Mouse (Mus musculus): ENCODE measurements at regions not wholly inside any gene's neighbourhood (a gene's known extent, or its start where the extent isn't known, plus 50 kb on each side); places are given as distances from the start of the nearest gene placed in this dataset.

GRCm38 (mm10) chr13:5740805-5741204, 120.5 kb upstream of the Klf6 start:
- ATAC-seq (replicated peaks; ENCODE audit: insufficient number of reproducible peaks, low FRiP score, low TSS enrichment, low read depth): no peak
- 81% methylated on average over 1 of the region's 1 CpGs for WGBS
- DNase-seq (ENCODE audit: low spot score): no peak
- no peak overlapping the region for H3K9ac ChIP-seq (replicated peaks; ENCODE audit: low read length)
- no peaks in the 10 kb centered on the region for H3K36me3 ChIP-seq (replicated peaks; ENCODE audit: control insufficient read depth, insufficient read depth, low read depth, low read length)
- no peak overlapping the region for H3K27ac ChIP-seq (replicated peaks; ENCODE audit: low read depth, low read length)
- H3K4me1 ChIP-seq (ENCODE audit: control insufficient read depth, insufficient read depth, low read length): no peaks in the 10 kb centered on the region
- no peak overlapping the region for H3K4me2 ChIP-seq (ENCODE audit: low read depth, low read length)
- H3K4me3 ChIP-seq (ENCODE audit: low read depth, low read length): no peak overlapping the region
- H3K27me3 ChIP-seq (ENCODE audit: control insufficient read depth, insufficient read depth, low read length): no peaks in the 10 kb centered on the region
- H3K9me3 ChIP-seq (replicated peaks; ENCODE audit: control insufficient read depth, low read length): no peaks in the 10 kb centered on the region

GRCm38 (mm10) chr13:5744949-5745348, 116.3 kb upstream of the Klf6 start:
- 91% methylated on average over 6 of the region's 6 CpGs for WGBS

GRCm38 (mm10) chr13:5757176-5757575, 104.1 kb upstream of the Klf6 start:
- Histone ChIP-seq H3K27ac (replicated peaks; ENCODE audit: low read depth, low read length) (no peak overlapping the region), H3K4me2 (ENCODE audit: low read depth, low read length) (no peak overlapping the region), H3K36me3 (replicated peaks; ENCODE audit: control insufficient read depth, insufficient read depth, low read depth, low read length) (no peaks in the 10 kb centered on the region), H3K4me3 (ENCODE audit: low read depth, low read length) (no peak overlapping the region), H3K27me3 (ENCODE audit: control insufficient read depth, insufficient read depth, low read length) (no peaks in the 10 kb centered on the region), H3K9ac (replicated peaks; ENCODE audit: low read length) (no peak overlapping the region), H3K9me3 (replicated peaks; ENCODE audit: control insufficient read depth, low read length) (no peaks in the 10 kb centered on the region), H3K4me1 (ENCODE audit: control insufficient read depth, insufficient read depth, low read length) (no peaks in the 10 kb centered on the region)
- 90% methylated on average over 3 of the region's 3 CpGs for WGBS
- ATAC-seq (replicated peaks; ENCODE audit: insufficient number of reproducible peaks, low FRiP score, low TSS enrichment, low read depth) (no peak), DNase-seq (ENCODE audit: low spot score) (no peak)

More at GRCm38 (mm10) chr13:5744949-5745348, 116.3 kb upstream of the Klf6 start:
- Histone ChIP-seq H3K27me3 (ENCODE audit: control insufficient read depth, insufficient read depth, low read length) (no peaks in the 10 kb centered on the region), H3K4me2 (ENCODE audit: low read depth, low read length) (no peak overlapping the region), H3K36me3 (replicated peaks; ENCODE audit: control insufficient read depth, insufficient read depth, low read depth, low read length) (no peaks in the 10 kb centered on the region), H3K9me3 (replicated peaks; ENCODE audit: control insufficient read depth, low read length) (no peaks in the 10 kb centered on the region), H3K4me1 (ENCODE audit: control insufficient read depth, insufficient read depth, low read length) (no peaks in the 10 kb centered on the region), H3K27ac (replicated peaks; ENCODE audit: low read depth, low read length) (no peak overlapping the region), H3K4me3 (ENCODE audit: low read depth, low read length) (no peak overlapping the region), H3K9ac (replicated peaks; ENCODE audit: low read length) (no peak overlapping the region)
- no peak for DNase-seq (ENCODE audit: low spot score)
- ATAC-seq (replicated peaks; ENCODE audit: insufficient number of reproducible peaks, low FRiP score, low TSS enrichment, low read depth): no peak

GRCm38 (mm10) chr13:5757963-5758362, 103.3 kb upstream of the Klf6 start:
- ATAC-seq (replicated peaks; ENCODE audit: insufficient number of reproducible peaks, low FRiP score, low TSS enrichment, low read depth) (no peak), DNase-seq (ENCODE audit: low spot score) (no peak)
- no peaks in the 10 kb centered on the region for H3K4me1 ChIP-seq (ENCODE audit: control insufficient read depth, insufficient read depth, low read length)
- 77% methylated on average over 1 of the region's 1 CpGs for WGBS
- H3K36me3 ChIP-seq (replicated peaks; ENCODE audit: control insufficient read depth, insufficient read depth, low read depth, low read length): no peaks in the 10 kb centered on the region
- no peak overlapping the region for H3K4me2 ChIP-seq (ENCODE audit: low read depth, low read length)
- H3K9me3 ChIP-seq (replicated peaks; ENCODE audit: control insufficient read depth, low read length): no peaks in the 10 kb centered on the region
- H3K4me3 ChIP-seq (ENCODE audit: low read depth, low read length): no peak overlapping the region
- no peak overlapping the region for H3K27ac ChIP-seq (replicated peaks; ENCODE audit: low read depth, low read length)
- no peaks in the 10 kb centered on the region for H3K27me3 ChIP-seq (ENCODE audit: control insufficient read depth, insufficient read depth, low read length)
- no peak overlapping the region for H3K9ac ChIP-seq (replicated peaks; ENCODE audit: low read length)

- Histone ChIP-seq H3K4me2 (ENCODE audit: low read depth, low read length) (no peak overlapping the region), H3K9me3 (replicated peaks; ENCODE audit: control insufficient read depth, low read length) (no peaks in the 10 kb centered on the region), H3K4me1 (ENCODE audit: control insufficient read depth, insufficient read depth, low read length) (no peaks in the 10 kb centered on the region), H3K27ac (replicated peaks; ENCODE audit: low read depth, low read length) (no peak overlapping the region), H3K36me3 (replicated peaks; ENCODE audit: control insufficient read depth, insufficient read depth, low read depth, low read length) (no peaks in the 10 kb centered on the region), H3K4me3 (ENCODE audit: low read depth, low read length) (no peak overlapping the region), H3K9ac (replicated peaks; ENCODE audit: low read length) (no peak overlapping the region), H3K27me3 (ENCODE audit: control insufficient read depth, insufficient read depth, low read length) (no peaks in the 10 kb centered on the region)
- ATAC-seq (replicated peaks; ENCODE audit: insufficient number of reproducible peaks, low FRiP score, low TSS enrichment, low read depth) (no peak), DNase-seq (ENCODE audit: low spot score) (no peak)
Measured at GRCm38 (mm10) chr13:5760030-5760429, 101.3 kb upstream of the Klf6 start.

GRCm38 (mm10) chr13:5766394-5766793, 94.9 kb upstream of the Klf6 start:
- no peak for ATAC-seq (replicated peaks; ENCODE audit: insufficient number of reproducible peaks, low FRiP score, low TSS enrichment, low read depth)
- 81% methylated on average over 6 of the region's 6 CpGs for WGBS

GRCm38 (mm10) chr13:5767202-5767601, 94.1 kb upstream of the Klf6 start:
- WGBS: 95% methylated on average over 1 of the region's 1 CpGs
- DNase-seq (ENCODE audit: low spot score) (no peak), ATAC-seq (replicated peaks; ENCODE audit: insufficient number of reproducible peaks, low FRiP score, low TSS enrichment, low read depth) (no peak)
- Histone ChIP-seq H3K9ac (replicated peaks; ENCODE audit: low read length) (no peak overlapping the region), H3K4me3 (ENCODE audit: low read depth, low read length) (no peak overlapping the region), H3K9me3 (replicated peaks; ENCODE audit: control insufficient read depth, low read length) (no peaks in the 10 kb centered on the region), H3K4me2 (ENCODE audit: low read depth, low read length) (no peak overlapping the region), H3K4me1 (ENCODE audit: control insufficient read depth, insufficient read depth, low read length) (no peaks in the 10 kb centered on the region), H3K27ac (replicated peaks; ENCODE audit: low read depth, low read length) (no peak overlapping the region), H3K36me3 (replicated peaks; ENCODE audit: control insufficient read depth, insufficient read depth, low read depth, low read length) (no peaks in the 10 kb centered on the region), H3K27me3 (ENCODE audit: control insufficient read depth, insufficient read depth, low read length) (no peaks in the 10 kb centered on the region)

More at GRCm38 (mm10) chr13:5766394-5766793, 94.9 kb upstream of the Klf6 start:
- Histone ChIP-seq H3K4me3 (ENCODE audit: low read depth, low read length) (no peak overlapping the region), H3K27ac (replicated peaks; ENCODE audit: low read depth, low read length) (no peak overlapping the region), H3K27me3 (ENCODE audit: control insufficient read depth, insufficient read depth, low read length) (no peaks in the 10 kb centered on the region), H3K9me3 (replicated peaks; ENCODE audit: control insufficient read depth, low read length) (no peaks in the 10 kb centered on the region), H3K36me3 (replicated peaks; ENCODE audit: control insufficient read depth, insufficient read depth, low read depth, low read length) (no peaks in the 10 kb centered on the region), H3K4me2 (ENCODE audit: low read depth, low read length) (no peak overlapping the region), H3K9ac (replicated peaks; ENCODE audit: low read length) (no peak overlapping the region), H3K4me1 (ENCODE audit: control insufficient read depth, insufficient read depth, low read length) (no peaks in the 10 kb centered on the region)
- DNase-seq (ENCODE audit: low spot score): no peak

GRCm38 (mm10) chr13:5768699-5769098, 92.6 kb upstream of the Klf6 start:
- no peak overlapping the region for H3K4me2 ChIP-seq (ENCODE audit: low read depth, low read length)
- 88% methylated on average over 2 of the region's 2 CpGs for WGBS
- H3K4me3 ChIP-seq (ENCODE audit: low read depth, low read length): no peak overlapping the region
- H3K9me3 ChIP-seq (replicated peaks; ENCODE audit: control insufficient read depth, low read length): no peaks in the 10 kb centered on the region
- DNase-seq (ENCODE audit: low spot score) (no peak), ATAC-seq (replicated peaks; ENCODE audit: insufficient number of reproducible peaks, low FRiP score, low TSS enrichment, low read depth) (no peak)
- no peak overlapping the region for H3K9ac ChIP-seq (replicated peaks; ENCODE audit: low read length)
- no peaks in the 10 kb centered on the region for H3K4me1 ChIP-seq (ENCODE audit: control insufficient read depth, insufficient read depth, low read length)
- H3K36me3 ChIP-seq (replicated peaks; ENCODE audit: control insufficient read depth, insufficient read depth, low read depth, low read length): no peaks in the 10 kb centered on the region
- no peaks in the 10 kb centered on the region for H3K27me3 ChIP-seq (ENCODE audit: control insufficient read depth, insufficient read depth, low read length)
- no peak overlapping the region for H3K27ac ChIP-seq (replicated peaks; ENCODE audit: low read depth, low read length)

All from embryonic facial prominence, embryonic 11.5 days (tissue).